Mouse (Mus musculus): ENCODE results near the gene Hipk2.

Hipk2 gene

DNA sequence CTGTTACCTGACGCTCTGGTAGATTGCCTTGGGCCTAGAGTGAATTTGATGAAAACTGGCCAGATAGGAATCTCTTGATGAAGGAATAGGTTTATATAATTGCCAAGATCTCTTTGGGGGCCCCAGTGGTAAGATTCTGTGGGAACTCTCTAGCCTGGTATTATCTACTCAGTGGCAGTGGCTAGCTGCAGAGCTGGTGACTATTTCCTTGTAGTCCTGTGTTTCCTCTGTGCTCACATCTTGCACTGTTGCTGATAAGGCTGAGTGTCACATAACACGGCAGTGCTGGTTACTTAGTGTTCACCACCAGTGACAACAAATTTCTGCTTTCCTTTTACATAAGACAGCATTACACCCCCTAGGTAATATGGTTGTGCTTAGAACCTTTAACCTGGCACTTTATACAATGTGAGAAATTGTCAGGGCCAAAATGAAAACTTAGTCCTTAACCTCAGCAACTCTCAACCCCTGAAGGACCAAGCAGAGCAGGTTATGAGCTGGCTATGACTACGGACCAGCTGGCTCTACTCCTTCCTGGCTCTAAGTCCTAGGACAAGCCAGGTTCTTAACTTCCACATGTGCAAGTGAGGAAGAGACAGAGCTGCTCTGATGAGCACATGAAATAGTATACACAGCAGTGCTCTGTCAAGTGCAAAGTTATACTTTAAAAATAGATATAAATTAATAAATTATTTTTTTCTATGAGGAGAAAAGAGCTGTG is 80.7 kb downstream of the Hipk2 start:
- no peak for DNase-seq (ENCODE audit: low read depth, low spot score)

- DNase-seq (ENCODE audit: low read depth, low spot score), result no peak
These were observed 83.0 kb downstream of the Hipk2 start for GRCm38 (mm10) chr6:38792966-38793365.

- no peak for DNase-seq (ENCODE audit: low read depth, low spot score)
These were observed 86.6 kb downstream of the Hipk2 start for GRCm38 (mm10) chr6:38789221-38789810.

DNA sequence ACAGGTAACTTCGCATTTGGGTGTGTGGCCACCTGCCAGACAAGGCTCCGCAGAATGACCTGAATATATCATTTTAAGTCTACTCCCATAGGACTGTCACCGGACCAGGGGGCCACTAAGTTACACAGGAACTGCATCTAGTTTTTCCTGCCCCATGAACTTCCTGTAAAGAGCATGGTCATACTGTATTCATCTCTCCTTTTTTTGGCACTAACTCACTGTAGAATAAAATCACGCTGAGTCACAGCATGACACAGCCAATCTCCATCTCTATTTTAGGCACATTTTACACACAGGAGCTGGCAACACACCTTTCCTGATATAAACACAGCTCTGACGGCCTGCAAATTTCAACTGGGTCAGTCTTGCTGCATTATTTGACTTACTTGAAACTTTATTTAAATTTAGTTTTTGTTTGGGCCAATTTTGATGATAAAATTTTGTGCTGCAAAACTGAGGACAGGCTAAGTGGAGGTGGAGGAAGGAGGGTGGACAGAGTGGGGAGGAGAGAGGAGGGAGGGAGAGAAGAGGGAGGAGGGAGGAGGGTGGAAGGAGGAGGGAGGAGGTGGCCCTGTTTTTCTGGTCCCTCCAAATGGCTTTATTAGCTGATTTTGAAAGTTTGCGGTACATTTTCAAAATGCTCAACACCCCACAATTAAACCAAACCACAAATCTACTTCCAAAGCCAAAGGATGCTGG is 88.0 kb downstream of the Hipk2 start:
- no peak for DNase-seq (ENCODE audit: low read depth, low spot score)

- DNase-seq (ENCODE audit: low read depth, low spot score), result no peak
These were observed 88.8 kb downstream of the Hipk2 start for GRCm38 (mm10) chr6:38787134-38787533.

GRCm38 (mm10) chr6:38785747-38786146 is 90.2 kb downstream of the Hipk2 start:
- no peak for DNase-seq (ENCODE audit: low read depth, low spot score)

GRCm38 (mm10) chr6:38779411-38779810 is 96.6 kb downstream of the Hipk2 start:
- no peak for DNase-seq (ENCODE audit: low read depth, low spot score)

- no peak for DNase-seq (ENCODE audit: low read depth, low spot score)
These were observed 97.1 kb downstream of the Hipk2 start for GRCm38 (mm10) chr6:38778887-38779286.

DNA sequence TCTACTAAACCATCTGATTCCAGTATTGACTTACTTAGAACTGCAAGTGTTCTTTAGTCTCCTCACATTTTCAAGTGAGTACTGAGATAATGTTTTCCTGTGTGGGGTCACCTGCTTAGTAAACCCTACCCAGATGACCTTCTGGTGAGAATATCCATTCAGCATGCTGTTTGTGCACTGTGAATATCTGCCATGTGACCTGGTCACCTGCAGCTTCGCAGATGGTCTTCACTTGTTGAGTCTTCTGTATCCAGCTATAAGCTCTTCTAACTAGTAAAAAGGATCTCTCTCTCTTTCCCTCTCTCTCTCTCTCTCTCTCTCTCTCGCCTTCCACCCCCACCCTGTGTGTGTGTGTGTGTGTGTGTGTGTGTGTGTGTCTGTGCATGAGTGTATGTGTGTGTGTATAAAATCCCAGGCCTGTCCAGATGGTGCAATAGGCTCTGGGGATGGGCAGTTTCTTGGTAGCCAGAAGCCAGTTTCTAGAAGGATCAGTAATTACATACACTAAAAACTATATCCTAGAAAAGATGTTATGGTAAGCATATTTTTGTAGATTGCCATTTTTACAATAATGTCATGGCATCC is 99.9 kb downstream of the Hipk2 start:
- no peak for DNase-seq (ENCODE audit: low read depth, low spot score)

- DNase-seq (ENCODE audit: low read depth, low spot score), result no peak
These were observed 103.0 kb downstream of the Hipk2 start for GRCm38 (mm10) chr6:38772836-38773518.

GRCm38 (mm10) chr6:38771061-38771667 is 104.8 kb downstream of the Hipk2 start:
- DNase-seq (ENCODE audit: low read depth, low spot score), result no peak

GRCm38 (mm10) chr6:38769627-38770026 is 106.3 kb downstream of the Hipk2 start:
- no peak for DNase-seq (ENCODE audit: low read depth, low spot score)

DNA sequence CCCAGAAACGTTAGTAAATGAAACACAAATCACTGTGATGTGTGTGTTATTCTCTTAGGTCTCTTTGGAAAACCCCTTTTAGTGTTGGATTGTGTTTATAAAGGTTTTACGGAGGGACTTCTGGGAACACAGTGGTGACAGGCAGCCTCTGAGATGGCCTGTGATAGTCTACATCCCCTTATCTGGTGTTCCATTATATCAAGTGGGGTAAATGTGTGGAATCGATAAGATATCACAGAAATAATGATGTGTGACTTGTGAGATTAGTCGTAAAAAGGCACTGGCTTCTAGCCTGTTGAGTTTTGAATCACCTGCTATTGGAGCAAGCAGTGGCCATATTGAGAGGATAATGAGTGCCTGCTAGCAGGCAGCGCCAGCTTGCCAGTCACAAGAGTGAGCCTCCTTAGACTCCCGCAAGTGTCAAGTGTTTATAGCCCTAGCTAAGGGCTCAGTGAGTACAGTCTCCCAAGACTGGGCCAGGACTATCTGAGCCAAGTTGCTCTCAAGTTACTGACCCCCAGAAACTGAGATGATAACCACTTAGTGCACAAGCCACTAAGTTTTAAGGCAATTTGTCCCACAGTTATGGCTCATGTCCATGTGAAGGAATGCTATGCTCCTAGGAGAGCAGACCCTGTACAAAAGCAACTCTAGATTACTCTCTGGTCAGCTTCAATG is 113.2 kb downstream of the Hipk2 start:
- no peak for DNase-seq (ENCODE audit: low read depth, low spot score)

GRCm38 (mm10) chr6:38762006-38762405 is 114.0 kb downstream of the Hipk2 start:
- no peak for DNase-seq (ENCODE audit: low read depth, low spot score)

DNA sequence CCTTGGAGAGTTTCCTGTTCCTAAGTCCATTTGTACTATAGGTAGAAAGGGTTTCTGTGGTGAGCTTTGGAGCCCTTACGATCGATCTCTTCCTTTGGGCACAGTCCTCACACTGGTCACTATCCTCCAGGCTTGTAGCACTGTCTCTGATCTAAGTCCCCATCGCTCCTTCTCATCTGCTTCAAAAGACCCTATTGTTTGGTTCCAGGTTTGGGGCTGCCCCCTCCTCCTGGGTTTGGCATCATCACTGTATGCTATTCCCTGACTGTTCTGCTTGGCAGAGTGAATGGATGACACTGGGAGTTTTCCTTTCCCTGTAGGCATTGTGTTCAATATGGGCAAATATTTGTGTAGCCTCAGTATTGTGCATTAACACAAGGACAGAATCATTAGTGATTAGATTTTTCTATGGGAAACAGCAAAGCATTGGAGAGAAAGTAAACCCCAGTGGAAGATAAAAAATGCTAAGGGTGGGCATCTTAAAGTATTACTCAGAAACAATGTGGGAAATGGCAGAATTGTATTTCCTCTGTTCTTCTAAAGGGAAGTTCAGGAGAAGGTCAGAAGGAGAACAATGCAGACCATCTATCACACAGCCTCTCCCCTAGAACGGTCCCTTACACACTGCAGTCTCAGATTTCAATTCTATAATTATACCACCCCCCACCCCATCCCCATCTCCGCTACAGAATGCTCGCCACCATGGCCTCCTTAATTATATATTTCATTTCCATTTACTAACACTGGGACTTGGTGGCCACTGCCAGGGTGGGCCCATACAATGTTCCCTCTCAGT is 114.9 kb downstream of the Hipk2 start:
- no peak for DNase-seq (ENCODE audit: low read depth, low spot score)

DNA sequence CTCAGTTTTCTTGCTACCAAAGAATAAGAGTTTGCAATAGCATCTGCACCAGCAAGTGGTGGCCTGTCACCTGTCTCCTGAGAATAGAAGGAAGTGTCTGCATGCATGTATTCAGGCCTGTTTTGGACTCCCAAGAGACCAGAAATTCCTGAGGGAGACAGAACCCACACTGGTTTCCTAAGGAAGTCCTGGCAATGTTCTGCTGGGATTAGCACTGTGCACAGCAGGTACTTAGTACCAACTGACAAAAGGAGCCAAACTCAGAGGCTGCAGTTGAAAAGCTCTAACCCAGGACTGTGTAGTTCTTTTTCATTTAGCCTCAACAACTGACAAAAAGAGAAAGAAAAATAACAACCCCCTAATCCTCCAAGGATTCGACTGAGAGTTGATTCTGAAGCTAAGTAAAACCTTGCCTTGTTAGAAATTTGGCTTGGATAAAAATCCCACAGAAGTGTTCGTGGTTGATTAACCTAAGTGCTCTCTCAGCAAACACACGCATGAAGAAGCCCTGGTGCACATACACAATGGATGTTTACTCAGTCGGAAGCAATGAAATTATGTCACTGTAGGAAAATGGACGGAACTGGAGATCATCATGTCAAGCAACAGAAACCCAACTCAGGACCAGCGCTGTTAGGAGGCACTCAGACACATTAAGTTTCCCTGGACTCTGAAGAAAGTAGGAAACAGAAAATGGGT is 115.9 kb downstream of the Hipk2 start:
- no peak for DNase-seq (ENCODE audit: low read depth, low spot score)

GRCm38 (mm10) chr6:38759186-38759585 is 116.8 kb downstream of the Hipk2 start:
- DNase-seq (ENCODE audit: low read depth, low spot score), result no peak

DNA sequence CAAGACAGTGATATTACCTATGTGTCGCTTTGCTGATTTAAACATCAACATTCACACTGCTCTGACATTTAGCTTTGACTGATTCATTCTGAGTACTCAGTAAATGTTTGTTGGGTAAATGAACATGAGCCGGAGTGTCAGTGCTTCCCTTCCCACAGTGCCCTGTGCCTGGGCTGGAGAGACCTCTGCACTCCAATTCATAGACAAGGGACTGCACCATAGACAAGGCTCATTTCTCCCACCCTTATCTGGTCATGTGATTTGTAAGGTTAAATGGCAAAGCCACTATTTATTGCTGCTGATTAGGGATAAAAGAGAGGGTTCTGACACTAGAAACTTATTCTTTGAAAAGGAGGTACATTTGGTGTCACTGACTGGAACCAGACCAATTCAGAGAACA is 118.4 kb downstream of the Hipk2 start:
- DNase-seq (ENCODE audit: low read depth, low spot score), result no peak

DNA sequence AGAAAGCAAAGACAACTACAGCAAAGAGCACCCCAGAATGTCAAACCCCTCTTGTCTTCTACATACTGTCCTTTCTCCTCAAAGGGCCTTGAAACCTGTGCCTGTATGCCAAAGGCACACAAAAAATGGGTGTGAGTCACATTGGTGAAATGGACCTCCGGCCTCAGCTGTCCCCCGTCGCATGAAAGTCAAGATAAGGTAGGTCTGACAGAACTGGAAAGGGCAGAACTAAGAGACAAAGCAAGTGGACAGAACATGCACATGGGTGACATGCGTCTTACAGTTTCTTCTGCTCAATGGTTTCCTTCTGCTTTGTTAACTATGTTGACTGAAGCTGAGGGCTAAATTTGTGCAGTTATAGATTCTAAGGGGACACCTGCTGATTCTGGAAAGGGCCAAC is 119.0 kb downstream of the Hipk2 start:
- DNase-seq (ENCODE audit: low read depth, low spot score), result no peak

DNA sequence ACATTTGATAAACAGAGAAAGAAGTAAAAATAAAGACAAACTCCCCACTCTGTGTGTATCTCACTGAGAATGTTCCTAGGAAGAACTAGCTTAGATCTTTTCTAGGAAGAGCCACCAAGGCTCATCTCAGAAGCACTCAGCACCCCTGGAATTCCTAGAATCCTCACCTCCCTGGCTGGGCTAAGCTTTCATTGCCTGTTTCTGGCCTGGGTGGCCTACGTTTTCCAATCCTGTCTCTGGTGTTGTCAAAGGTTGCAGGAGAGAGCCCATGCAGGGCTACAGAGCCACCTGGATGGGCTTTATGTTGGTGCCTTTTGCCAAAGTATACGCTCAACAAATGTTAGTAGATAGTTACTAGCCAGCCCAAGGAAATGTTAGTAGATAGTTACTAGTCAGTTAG is 120.0 kb downstream of the Hipk2 start:
- DNase-seq (ENCODE audit: low read depth, low spot score), result no peak

Data from forelimb bud, embryonic 11.5 days (tissue).